Mouse (Mus musculus): ENCODE data around the gene Ctsd. TPM values are rescaled to one million over a fixed set of nuclear protein-coding genes. Genes with fewer than 3 reads are reported as not detected.

Gene Ctsd
- total RNA-seq, 1 experiment: 535 TPM

GRCm38 (mm10) chr7:142389961-142390650 is 2.3 kb upstream of the Ctsd start:
- DNase-seq (ENCODE audit: low read depth, low spot score): no peak
- no peaks in the 10 kb centered on the region for H3K9me3 ChIP-seq (ENCODE audit: control insufficient read depth, insufficient read depth, low read depth, low read length)
- no peak overlapping the region for H3K27ac ChIP-seq (ENCODE audit: insufficient read depth, low read depth, low read length, poor library complexity, severe bottlenecking)
- no peak for TF ChIP-seq MAFK (IDR thresholded peaks at IDR 0.05; ENCODE audit: insufficient read depth, low read depth, low read length)
- H3K4me3 ChIP-seq (ENCODE audit: insufficient read depth in 1 of 2, low read depth in 1 of 2, low read length in 2 of 2, poor library complexity in 1 of 2, severe bottlenecking in 1 of 2): no peak overlapping the region
- no peak overlapping the region for H3K9ac ChIP-seq (ENCODE audit: insufficient read depth, low read depth, low read length, poor library complexity, severe bottlenecking)
- H3K36me3 ChIP-seq (ENCODE audit: control insufficient read depth, insufficient read depth, low read length, poor library complexity, severe bottlenecking): peaks cover 10% of the 10 kb centered on the region
- in situ Hi-C loops (cut with MboI; ENCODE audit: low sequenced_read_pairs in 2 of 2, unreplicated experiment in 2 of 2): no loop called here
- H3K4me1 ChIP-seq (ENCODE audit: control insufficient read depth in 2 of 2, insufficient read depth in 2 of 2, low read length in 2 of 2, poor library complexity in 1 of 2): peaks cover 0 to 27% of the 10 kb centered on the region in 2 experiments

DNA sequence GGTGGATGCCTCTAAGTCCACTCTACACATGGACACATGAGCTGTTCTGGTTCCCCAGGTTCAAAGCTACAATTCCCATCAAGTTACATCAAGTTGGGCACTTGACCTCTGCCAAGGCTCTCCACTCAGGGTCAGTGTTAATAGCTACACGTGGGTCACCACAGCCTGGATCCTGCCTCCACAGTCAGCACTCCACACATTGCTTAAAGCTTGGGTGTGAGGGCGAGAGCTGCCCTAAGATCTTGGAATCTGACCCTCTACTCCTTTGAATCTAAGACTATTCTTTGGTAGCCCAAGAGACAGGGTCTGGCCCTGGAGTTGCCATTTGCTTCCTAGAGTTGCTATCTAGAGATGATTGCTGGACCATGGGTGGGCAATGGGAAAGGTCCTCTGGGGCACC is 902 bp upstream of the Ctsd start:
- Histone ChIP-seq H3K9ac (ENCODE audit: insufficient read depth, low read depth, low read length, poor library complexity, severe bottlenecking) (no peak overlapping the region), H3K27ac (ENCODE audit: insufficient read depth, low read depth, low read length, poor library complexity, severe bottlenecking) (no peak overlapping the region), H3K4me3 (ENCODE audit: insufficient read depth in 1 of 2, low read depth in 1 of 2, low read length in 2 of 2, poor library complexity in 1 of 2, severe bottlenecking in 1 of 2) (no peak overlapping the region), H3K36me3 (ENCODE audit: control insufficient read depth, insufficient read depth, low read length, poor library complexity, severe bottlenecking) (peaks cover 24% of the 10 kb centered on the region), H3K4me1 (ENCODE audit: control insufficient read depth in 2 of 2, insufficient read depth in 2 of 2, low read length in 2 of 2, poor library complexity in 1 of 2) (peaks cover 0 to 27% of the 10 kb centered on the region in 2 experiments), H3K9me3 (ENCODE audit: control insufficient read depth, insufficient read depth, low read depth, low read length) (no peaks in the 10 kb centered on the region)
- no peak for DNase-seq (ENCODE audit: low read depth, low spot score)
- in situ Hi-C loops (cut with MboI; ENCODE audit: low sequenced_read_pairs in 2 of 2, unreplicated experiment in 2 of 2): no loop called here
- TF ChIP-seq HCFC1 (IDR thresholded peaks at IDR 0.05; ENCODE audit: borderline replicate concordance, insufficient read depth, low read length) (no peak), ZC3H11A (IDR thresholded peaks at IDR 0.05; ENCODE audit: borderline replicate concordance, low read depth, low read length) (no peak), ZNF384 (IDR thresholded peaks at IDR 0.05; ENCODE audit: low read depth, low read length) (no peak), MAFK (IDR thresholded peaks at IDR 0.05; ENCODE audit: insufficient read depth, low read depth, low read length) (no peak), CHD2 (IDR thresholded peaks at IDR 0.05; ENCODE audit: low read depth, low read length) (no peak)

DNA sequence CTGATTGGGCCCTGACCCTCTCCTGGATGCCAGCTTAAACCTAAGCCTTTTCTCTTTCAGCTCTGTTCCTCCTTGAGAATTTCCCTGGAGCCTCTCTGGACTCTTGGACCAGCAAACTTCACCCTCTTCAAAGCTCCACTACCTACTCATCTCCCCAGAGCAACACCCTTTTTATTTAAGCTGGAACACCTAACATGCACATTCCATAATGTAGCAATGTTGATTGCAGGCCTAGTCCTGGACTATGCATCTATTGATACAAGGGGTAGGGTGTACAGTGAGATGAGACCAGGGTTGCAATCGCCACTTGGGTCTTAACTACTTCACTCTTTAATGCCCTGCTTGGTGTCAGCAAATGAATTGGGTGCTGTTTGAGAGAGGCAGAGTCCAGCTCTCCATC is 360 bp upstream of the Ctsd start:
- in situ Hi-C loops (cut with MboI; ENCODE audit: low sequenced_read_pairs in 2 of 2, unreplicated experiment in 2 of 2): no loop called here
- Histone ChIP-seq H3K4me3 (ENCODE audit: insufficient read depth in 1 of 2, low read depth in 1 of 2, low read length in 2 of 2, poor library complexity in 1 of 2, severe bottlenecking in 1 of 2) (no peak overlapping the region), H3K9me3 (ENCODE audit: control insufficient read depth, insufficient read depth, low read depth, low read length) (no peaks in the 10 kb centered on the region), H3K9ac (ENCODE audit: insufficient read depth, low read depth, low read length, poor library complexity, severe bottlenecking) (no peak overlapping the region), H3K36me3 (ENCODE audit: control insufficient read depth, insufficient read depth, low read length, poor library complexity, severe bottlenecking) (peaks cover 29% of the 10 kb centered on the region), H3K27ac (ENCODE audit: insufficient read depth, low read depth, low read length, poor library complexity, severe bottlenecking) (no peak overlapping the region), H3K4me1 (ENCODE audit: control insufficient read depth in 2 of 2, insufficient read depth in 2 of 2, low read length in 2 of 2, poor library complexity in 1 of 2) (peaks cover 0 to 21% of the 10 kb centered on the region in 2 experiments; a peak in 2 of 4 replicates)
- DNase-seq (ENCODE audit: low read depth, low spot score): no peak
- TF ChIP-seq CHD2 (IDR thresholded peaks at IDR 0.05; ENCODE audit: low read depth, low read length): no peak
- no peak for TF ChIP-seq HCFC1 (IDR thresholded peaks at IDR 0.05; ENCODE audit: borderline replicate concordance, insufficient read depth, low read length)
- TF ChIP-seq MAFK (IDR thresholded peaks at IDR 0.05; ENCODE audit: insufficient read depth, low read depth, low read length): no peak
- TF ChIP-seq ZC3H11A (IDR thresholded peaks at IDR 0.05; ENCODE audit: borderline replicate concordance, low read depth, low read length): no peak
- no peak for TF ChIP-seq ZNF384 (IDR thresholded peaks at IDR 0.05; ENCODE audit: low read depth, low read length)

DNA sequence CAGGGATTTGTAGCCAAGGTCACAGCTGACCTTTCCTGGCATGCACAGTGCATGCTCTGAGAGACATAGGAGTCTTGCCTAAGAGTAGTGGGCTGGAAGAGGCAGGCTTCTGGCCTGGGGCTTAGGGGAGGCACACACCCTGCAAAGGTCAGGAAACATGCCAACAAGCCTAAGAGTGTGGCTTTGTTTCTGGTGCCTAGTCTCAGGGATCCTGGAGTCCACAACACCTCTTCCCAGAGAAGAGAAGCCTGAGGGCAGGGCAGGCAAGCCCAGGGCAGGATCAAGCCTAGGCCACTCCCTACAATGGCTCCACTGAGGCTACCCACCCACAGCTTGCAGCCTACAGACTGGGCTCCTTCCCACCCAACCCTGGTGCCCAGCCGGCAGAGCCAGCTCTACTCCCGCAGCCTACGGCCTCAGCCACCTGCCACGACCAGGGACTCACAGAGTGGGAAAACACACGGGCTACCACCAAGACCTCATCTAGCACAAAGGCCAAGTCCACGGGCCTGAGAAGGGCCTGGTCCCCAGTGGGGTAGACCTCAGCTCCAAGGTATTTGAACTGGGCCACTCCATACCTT is 1.1 kb downstream of the Ctsd start:
- no peak for DNase-seq (ENCODE audit: low read depth, low spot score)
- Histone ChIP-seq H3K9me3 (ENCODE audit: control insufficient read depth, insufficient read depth, low read depth, low read length) (no peaks in the 10 kb centered on the region), H3K9ac (ENCODE audit: insufficient read depth, low read depth, low read length, poor library complexity, severe bottlenecking) (peak overlapping the region; percentile 92), H3K4me3 (ENCODE audit: insufficient read depth in 1 of 2, low read depth in 1 of 2, low read length in 2 of 2, poor library complexity in 1 of 2, severe bottlenecking in 1 of 2) (peak overlapping the region; percentile 85 to 88), H3K4me1 (ENCODE audit: control insufficient read depth in 2 of 2, insufficient read depth in 2 of 2, low read length in 2 of 2, poor library complexity in 1 of 2) (peaks cover 0 to 16% of the 10 kb centered on the region in 2 experiments; a peak in 2 of 4 replicates), H3K36me3 (ENCODE audit: control insufficient read depth, insufficient read depth, low read length, poor library complexity, severe bottlenecking) (peaks cover 43% of the 10 kb centered on the region), H3K27ac (ENCODE audit: insufficient read depth, low read depth, low read length, poor library complexity, severe bottlenecking) (no peak overlapping the region)
- in situ Hi-C loops (cut with MboI; ENCODE audit: low sequenced_read_pairs in 2 of 2, unreplicated experiment in 2 of 2): no loop called here
- TF ChIP-seq MAFK (IDR thresholded peaks at IDR 0.05; ENCODE audit: insufficient read depth, low read depth, low read length) (no peak), HCFC1 (IDR thresholded peaks at IDR 0.05; ENCODE audit: borderline replicate concordance, insufficient read depth, low read length) (no peak), ZC3H11A (IDR thresholded peaks at IDR 0.05; ENCODE audit: borderline replicate concordance, low read depth, low read length) (no peak), ZNF384 (IDR thresholded peaks at IDR 0.05; ENCODE audit: low read depth, low read length) (no peak), CHD2 (IDR thresholded peaks at IDR 0.05; ENCODE audit: low read depth, low read length) (no peak)
